Mouse (Mus musculus) gastrocnemius, postnatal 10 days (tissue): ENCODE measurements around the gene Cxcl1. TPM values are rescaled to one million over a fixed set of nuclear protein-coding genes. Genes with fewer than 3 reads are reported as not detected.
"Not testable (repeated sequence)": the region's sequence is repeated elsewhere in the genome, so short reads cannot be mapped to it uniquely, and the experiment has no call there.

Source experiments
- DNase-seq: peaks from one replicate; pipeline ENCODE4 v3.0.0; 2021; ENCODE audit warnings: mixed read lengths
- long read RNA-seq, 2 experiments: library from polyadenylated mRNA; stranded (forward); transcript quantifications; one replicate each; pipeline ENCODE4 v2.0.0; 2021
- total RNA-seq, 2 experiments: library from RNA; stranded (reverse); gene quantifications; 2 replicates each; pipeline ENCODE4 v1.2.3; 2021

Cxcl1 gene
- under 1 TPM in 1 of 2 experiments, not detected in 1; 0.35 TPM for total RNA-seq
- long read RNA-seq, experiment 1 = 0 reads
- long read RNA-seq, experiment 2, partial matches to known transcripts = 1 of 1 reads
- long read RNA-seq, experiment 2, other reads (novel, unspliced or antisense) = 0 of 1 reads

DNA sequence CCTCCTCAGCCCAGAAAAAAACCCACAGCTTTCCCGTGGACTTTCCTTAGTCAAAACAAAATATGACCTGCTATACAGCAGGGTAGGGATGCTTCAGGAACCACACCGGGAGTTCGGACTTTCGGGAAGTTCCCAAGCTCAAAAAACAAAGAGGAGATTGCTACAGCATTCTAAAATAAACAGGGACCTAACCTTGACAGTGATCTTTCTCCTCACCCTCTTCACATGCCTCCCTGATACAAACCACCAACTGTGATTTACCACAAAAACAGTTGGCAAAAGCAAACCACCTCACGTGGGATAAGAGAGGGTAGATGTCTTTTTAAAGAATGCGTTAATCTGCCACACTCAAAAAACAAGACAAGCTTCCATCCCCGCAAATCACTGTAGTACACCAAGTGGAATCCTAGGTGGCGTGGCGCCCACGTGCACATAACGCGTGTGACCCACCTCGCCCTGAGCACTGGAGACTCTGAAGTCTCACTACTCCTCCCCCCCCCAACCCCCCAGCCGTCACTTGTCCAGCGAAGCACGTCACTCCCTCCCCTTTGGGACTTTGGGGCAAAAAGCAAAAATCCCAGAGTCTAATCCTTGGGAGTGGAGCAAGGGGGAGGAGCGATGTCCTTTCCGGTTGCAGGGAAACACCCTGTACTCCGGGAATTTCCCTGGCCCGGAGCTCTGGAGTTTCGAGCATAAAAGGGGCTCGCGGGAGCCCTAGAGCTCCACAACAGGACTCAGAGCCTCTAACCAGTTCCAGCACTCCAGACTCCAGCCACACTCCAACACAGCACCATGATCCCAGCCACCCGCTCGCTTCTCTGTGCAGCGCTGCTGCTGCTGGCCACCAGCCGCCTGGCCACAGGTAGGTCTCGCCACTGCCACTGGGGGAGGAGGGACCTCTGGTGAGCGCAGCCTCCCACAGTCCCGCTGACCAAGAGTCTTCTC lies at the start of gene Cxcl1:
TSS of gene Cxcl1 (plus strand) at position 723 of the 945 bp plus-strand sequence.
- peak; percentile 42 for DNase-seq

DNA sequence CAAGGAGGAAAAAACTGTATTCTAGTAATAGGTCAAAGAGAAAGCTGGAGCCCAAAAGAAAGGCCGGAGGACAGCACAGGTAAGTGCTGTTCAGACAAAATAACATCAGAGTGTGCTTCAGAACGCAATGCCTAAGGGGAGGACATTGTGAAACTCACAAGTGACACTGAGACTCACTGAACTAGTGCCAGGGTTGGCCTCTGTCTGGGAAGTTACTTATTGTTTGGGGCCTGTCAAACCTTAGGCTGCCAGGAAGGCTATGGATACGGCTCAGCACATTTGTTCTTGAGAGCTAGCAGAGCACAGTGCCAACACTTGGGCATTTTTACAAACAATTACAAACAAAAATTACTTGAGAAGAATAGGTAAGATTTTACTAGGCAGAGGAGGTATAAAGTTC lies 47.1 kb upstream of the Cxcl1 start:
- no peak for DNase-seq

DNA sequence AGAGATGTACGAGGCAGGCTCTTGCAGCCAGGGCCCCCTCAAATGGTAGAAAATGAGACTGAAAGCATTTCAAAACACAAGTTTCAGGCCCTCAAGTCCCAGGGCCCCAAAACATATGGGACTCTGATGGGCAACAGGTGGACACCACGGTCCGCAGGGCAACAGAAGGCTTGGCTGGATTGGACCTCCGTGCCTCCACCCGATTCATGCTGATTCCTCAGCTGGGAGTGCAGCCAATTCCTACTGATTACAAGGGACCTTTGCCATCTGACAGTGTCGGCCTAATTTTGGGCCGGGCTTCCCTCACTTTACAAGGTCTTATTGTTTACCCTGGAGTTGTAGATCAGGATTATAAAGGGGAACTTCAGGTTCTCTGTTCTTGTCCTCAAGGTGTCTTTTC lies 40.9 kb upstream of the Cxcl1 start:
- DNase-seq = not testable (repeated sequence)

DNA sequence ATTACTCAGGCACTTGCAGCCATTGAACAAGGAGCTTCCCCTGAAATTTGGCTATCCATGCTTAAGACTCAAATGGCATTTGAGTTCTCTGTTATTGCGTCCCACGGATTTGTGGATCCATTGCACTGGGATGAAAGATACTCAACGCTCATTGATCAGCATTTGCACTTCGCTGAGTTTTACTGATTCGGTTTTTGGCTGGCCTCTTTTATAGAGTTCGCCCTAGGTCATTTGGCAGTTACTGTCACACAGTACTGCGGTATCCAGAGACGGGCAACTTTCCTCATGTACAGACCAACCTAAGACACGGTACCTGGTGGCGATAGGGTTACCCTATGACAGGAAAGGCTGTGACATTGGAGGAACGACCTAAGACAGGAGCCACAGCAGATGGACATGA lies 39.6 kb upstream of the Cxcl1 start:
- DNase-seq = not testable (repeated sequence)

DNA sequence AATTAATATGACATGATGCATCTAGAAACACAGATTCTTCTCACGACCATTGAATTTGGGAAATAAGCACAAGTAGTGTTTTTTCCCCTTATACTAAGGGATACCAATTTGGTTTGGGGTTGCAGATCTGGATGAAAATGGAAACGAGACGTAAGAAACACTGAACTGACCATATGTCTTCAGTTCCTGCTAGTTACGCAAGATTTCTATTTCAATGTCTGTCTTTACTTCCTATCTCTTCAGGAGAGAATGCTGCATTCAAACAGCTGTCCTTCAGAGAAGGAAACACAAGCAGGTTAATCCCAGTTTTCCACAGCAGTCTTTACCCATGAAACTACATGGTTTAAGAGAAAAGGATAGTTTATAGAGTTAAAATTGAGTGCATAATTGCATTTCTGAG lies 37.8 kb upstream of the Cxcl1 start:
- DNase-seq = no peak

DNA sequence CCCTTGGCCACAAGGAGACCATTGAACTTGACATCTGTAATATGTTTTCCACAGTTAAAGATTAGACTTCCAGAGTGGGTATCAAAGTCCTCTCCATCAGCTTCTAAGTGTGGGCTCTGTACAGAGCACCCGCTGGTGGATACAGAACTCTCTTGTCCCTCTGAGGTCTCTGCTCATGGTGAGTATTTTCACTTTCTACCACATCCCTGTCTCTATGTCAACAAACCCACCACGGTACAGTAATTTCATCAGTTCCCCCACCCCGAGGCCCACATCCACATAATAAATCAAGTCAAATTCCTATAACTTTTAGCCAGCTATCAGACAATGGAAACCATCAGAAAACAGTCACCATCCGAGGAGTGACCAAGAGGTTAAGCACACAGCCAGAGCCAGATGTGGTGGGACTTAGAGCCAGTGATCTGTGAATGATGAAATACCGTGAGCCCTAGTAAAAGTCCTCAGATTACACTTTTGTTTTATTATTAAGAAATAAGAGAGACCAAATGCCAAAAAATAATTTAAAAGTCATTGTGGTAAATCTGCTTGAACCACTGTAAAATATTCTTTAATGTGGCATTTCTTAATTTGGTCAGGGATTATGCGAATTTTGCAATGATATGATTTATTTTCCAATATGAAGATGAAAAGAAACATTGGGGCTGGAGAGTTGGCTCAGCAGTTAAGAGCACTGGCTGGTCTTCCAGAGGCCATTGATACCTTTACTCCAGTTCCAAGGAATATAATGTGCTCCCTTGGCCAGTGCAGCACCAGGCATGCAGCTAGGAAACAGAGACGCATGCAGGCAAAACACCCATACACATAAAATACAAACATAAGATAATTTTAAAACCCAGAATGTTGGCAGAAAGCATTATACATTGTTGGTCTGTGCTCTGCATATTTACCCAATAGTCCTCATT lies 35.5 kb upstream of the Cxcl1 start:
- no peak for DNase-seq

DNA sequence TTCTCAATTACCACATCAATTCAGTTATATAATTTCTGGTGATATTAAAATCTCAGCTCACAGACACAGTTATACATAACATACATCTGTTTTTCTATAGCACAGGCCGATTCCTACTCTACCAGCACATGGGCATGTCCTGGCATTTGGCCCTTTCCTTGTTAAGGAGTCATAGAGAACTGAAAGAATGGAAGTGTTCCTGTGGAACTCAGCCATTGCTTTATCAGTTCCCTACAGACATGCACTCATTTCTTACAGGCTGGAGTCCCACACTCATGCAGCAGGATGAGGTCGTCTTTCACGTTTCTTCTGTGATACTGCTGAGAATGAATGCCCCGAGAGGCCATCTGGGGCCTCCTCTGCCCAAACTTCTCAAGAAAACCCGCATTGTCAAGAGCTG lies 33.6 kb upstream of the Cxcl1 start:
- DNase-seq = no peak

DNA sequence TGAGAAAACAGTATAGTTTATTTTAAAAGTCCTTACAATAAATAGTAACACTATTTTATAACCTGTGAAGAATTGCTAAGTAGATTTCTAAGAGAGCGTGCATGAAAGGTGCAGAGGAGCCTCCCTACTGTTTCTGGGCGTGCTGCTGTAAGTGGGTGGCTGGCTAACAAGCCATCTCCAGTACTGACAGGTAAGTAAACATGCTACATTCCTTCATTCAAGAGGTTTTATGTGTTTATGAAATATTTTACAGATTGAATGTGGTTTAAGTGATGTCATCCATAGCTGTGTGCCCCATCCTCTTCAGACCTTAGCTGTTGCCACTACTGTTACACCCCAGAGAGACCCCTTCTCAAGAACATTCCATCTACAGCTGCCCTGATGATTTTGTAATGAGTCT lies 32.6 kb upstream of the Cxcl1 start:
- DNase-seq = no peak

DNA sequence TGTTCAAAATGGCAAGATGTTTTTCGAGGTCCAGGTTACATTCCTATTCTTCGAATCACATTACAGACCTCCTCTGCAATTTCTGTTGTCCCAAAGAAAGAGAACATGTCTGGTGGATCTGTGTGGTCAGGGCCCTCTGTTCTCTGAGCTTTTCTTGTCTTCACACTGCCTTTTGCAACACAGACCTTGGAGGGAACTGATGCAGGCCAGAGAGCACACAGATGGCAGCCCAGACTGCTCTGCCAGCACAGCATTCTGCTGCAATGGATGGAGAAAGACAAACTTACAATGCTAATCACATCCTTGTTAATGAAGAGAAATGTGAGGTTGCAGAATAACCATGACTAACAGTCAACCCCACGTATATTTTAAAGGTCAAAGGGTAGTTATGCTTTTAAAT lies 32.0 kb upstream of the Cxcl1 start:
- DNase-seq = no peak

DNA sequence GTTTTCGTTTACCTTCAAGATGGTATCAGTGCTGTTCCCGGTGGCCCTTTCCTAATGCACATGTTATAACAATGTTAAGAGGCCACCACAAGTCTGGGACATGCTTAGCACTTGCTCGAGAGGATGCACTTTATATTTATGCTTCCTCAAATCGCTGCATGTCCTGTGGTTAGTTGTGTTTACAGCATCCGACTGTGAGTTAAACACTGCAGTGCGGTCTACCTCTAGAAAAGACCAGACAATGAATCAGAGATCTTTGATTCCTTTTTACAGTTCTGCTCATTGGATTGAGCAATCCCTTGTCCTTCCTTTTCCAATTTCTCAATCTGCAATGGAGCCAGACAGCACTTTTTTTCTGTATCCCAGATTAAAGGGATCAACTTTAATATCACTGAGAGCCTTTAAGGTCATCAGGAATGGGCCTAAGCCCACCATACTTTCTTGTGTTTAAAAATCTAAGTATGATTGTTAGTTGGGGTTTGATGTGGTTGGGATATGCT lies 29.1 kb upstream of the Cxcl1 start:
- no peak for DNase-seq

DNA sequence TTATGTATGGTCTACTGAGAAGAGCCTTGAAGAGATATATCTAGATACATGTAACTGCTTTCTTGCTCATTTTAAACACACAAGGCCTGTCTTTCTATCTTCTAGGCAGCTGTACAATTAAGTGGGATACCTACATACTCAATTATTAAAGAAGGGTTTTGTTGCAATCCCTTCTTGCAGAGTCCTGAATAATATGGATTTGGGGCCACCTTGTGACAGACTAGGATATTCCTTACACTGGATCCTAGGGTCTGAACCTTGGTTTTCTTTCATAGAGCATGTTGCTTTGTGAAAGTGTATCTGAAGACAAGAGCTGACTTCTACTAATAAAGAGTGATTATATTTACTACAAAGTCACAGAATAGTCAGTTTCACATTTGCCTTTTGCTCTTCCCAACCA lies 24.3 kb upstream of the Cxcl1 start:
- DNase-seq = no peak

DNA sequence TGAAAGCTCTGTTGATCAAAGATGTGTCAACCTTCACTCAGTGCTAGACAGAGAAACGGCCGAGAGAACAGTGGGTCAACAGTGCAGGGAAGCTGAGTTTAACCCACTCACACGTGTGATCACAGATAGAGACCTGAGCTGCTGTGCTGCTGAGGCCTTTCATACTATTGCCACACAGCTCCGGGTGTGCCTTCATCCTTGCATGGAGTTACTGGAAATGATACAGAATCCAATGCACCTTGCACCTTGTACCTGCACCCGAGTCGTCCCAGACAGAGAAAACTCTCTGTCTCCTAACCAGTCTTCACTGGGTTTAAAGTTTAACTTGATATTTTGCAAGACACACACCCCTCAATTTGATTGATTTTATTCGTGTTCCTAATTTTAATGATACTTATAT lies 18.7 kb upstream of the Cxcl1 start:
- DNase-seq = no peak

DNA sequence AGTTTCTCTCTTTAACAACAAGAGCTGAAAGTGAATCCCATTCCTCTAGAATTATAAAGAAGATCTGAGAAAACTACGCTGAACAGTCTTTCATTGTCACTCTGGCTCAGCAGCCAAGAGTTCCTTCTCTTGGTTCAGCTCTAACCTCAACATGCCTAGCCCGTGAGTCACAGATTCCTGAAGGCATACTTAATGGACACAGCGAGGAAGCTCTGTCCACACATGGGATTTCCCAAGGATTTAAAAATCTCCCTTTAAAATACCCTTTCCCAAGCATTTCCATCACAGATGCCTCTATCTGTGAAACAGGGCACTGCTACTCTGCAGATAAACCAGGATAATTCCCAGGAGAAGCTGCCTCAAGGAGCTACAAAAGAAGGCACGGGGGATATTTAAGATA lies 15.0 kb upstream of the Cxcl1 start:
- DNase-seq = peak; percentile 10

DNA sequence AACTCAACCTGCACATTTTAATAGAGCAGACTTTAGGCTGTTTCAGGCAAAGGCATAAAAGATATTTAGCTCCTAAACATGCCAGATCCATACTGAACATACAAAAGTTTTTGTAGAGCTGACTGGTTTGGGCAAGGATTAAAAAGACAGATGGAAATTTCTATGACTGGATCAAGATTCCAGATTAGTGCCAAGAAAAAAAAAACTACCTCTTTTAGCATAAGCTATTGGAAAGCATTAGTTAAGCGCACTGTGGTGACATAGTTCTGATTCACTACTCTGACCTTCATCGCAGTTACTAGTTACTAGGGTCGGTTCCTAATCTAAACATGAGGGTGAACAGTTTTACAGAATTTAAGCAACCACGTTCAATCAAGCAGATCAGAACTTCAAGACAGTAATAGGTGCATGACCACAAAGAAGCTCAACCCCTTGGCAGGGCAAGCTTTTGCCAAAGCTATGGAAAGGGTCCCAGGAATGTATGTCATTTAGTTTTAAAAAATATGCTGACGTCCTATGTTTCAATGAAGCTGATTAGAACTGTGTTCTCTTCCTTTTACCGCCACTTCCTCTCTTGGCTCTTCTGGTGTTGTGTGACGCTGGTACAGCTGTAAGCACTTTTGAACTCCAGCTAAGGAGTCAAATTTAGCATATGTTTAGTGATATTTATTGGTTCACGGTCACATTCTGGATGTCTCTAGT lies 14.4 kb upstream of the Cxcl1 start:
- no peak for DNase-seq

DNA sequence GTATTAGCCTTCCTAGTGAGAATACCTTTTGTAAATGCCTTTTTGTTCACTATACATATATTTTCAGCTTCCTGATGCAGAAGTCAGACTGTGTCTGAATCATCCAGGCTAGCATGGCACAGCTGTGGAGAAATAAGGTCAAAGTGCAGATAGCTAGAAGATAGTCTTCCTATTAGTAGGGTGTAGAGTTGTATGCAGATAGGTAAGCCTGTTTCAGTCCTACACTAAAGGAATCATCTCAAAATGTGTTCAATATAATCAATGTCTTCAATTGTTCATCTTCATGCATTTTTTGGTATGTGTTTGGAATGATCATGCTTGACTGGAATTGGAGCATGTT lies 13.9 kb upstream of the Cxcl1 start:
- DNase-seq = no peak

DNA sequence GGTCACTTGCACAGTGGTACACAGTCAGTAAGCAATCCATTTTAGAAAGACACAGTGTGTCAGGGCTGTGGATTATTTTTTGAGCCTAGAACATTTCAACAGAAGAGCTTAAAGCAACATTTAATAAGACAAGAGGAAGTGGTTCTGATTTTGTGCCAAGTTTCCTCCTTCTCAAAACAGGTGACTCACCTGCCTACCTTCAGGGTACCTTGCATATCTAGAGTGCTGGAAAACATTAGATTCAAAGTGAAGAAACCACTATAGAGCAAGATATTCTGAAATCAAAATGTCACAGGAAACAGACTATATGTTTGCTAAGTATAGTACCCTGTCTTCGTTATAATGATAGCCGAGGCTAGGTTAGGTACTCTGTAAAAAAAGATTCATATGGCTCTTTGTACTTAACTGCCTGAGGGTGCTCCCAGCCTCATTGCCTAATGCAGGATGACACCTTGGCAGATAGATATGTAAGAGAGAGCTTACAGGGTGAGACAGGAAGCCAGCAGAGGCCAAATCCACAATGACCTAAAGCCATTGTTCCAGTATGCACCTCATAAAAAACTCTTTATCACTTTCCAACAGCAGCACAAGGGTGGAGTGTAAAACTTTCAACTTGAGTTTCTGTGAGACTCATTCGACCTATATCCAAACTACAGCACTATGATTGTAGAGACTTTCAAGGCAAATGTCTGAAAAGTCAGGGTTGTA lies 11.6 kb upstream of the Cxcl1 start:
- no peak for DNase-seq

DNA sequence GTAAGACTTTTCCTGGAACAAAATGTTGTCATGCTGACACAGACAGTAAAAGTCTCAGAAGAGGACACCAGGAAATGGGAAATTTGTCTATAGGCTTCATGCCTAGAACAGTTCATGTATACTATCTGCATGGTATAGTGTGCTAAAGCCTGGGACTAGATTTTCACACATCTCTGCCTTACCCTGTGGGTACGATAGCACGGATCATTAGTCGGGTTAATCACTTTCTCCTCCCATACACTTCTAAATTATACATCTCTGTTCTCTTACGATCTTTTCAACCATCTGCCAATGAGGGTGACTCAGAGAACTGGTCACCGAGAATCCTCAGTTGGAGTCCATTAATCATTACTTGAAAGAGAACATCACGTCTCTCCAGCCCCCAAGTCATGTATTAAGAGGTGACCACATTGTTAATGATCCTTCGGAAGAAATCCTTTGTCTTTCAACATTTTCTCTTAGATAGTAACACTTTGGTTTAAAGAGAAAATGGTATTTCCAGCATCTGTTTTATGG lies 10.6 kb upstream of the Cxcl1 start:
- no peak for DNase-seq

DNA sequence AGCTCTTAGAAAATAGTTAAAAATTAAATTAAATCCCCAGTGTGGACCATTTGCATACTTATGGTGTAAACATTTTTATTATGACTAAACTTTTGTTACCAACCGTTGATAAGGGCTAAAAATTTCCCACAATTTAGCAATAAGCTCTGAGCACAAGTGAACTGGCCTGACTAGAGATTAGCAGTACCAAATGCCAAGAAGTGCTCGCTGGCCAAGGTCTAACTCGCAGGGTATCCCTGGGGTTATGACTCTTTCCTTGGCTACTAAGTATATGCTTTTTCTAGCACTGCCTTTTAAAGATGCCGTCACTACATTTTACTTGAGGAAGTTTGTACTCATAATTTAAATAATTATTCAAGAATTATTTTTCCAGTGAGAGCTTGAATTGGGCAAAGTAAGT lies 10.0 kb upstream of the Cxcl1 start:
- DNase-seq = no peak

DNA sequence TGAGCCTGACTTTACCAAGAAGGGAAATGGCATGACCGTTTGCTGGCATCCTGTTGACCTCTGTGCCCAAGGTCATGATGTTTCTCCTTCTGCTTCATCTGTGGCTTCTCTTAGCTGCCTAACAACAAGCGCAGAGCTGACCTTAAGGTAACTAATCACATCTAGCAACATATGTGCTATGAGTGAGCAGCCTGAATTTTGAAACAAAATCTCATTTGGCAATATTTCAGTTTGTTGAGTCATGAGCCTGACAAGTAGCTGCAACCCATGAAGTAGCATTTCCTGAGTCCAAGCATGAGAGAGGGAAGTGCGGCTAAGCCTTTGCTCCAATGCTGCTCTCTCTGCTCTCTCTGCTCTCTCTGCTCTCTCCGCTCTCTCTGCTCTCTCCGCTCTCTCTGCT lies 9.4 kb upstream of the Cxcl1 start:
- no peak for DNase-seq

DNA sequence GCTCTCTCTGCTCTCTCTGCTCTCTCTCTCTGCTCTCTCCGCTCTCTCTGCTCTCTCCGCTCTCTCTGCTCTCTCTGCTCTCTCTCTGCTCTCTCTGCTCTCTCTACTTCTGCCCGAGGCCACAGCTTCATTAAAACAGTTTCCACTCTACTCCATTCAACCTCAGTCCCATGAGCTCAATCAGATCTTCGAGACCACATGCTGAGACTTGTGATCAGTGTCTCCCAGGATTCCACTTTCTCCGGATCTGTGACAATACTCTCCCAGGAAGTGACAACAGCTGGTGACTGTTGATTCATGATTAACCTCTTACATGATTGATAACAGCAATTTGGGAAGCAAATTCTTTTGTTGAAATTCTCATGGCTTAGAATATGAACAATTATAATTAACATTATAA lies 8.9 kb upstream of the Cxcl1 start:
- DNase-seq = no peak

DNA sequence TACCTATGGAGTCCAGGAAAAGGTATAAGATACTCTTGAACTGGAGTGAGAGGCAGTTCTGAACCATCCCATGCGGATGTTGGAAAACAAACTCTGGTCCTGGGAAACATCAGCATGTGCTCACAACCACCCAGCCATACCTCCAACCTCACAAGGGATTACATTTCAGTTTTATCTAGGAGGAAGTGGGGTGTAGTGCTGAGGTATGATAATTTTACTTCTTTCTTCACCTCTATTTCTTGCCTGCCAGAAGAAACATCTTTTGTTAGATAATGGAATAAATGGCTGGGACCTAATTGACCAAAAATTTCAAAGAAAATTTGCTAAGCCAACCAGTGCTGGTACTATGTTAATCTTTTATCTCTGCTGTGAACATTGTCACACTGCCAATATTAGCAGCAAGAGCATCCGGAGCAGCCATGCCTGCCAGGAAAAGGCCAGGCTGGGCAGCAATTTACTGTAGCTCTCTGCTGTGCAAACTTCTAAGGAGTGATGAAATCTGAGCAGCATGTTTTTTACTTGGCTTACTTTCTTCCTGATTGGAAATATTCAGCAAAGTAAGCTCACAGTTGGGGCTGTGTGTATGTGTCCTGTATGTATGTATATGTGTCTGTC lies 6.3 kb upstream of the Cxcl1 start:
- no peak for DNase-seq
